ENCODE assay signal across 8 mouse cellular contexts in the genomic region with DNA sequence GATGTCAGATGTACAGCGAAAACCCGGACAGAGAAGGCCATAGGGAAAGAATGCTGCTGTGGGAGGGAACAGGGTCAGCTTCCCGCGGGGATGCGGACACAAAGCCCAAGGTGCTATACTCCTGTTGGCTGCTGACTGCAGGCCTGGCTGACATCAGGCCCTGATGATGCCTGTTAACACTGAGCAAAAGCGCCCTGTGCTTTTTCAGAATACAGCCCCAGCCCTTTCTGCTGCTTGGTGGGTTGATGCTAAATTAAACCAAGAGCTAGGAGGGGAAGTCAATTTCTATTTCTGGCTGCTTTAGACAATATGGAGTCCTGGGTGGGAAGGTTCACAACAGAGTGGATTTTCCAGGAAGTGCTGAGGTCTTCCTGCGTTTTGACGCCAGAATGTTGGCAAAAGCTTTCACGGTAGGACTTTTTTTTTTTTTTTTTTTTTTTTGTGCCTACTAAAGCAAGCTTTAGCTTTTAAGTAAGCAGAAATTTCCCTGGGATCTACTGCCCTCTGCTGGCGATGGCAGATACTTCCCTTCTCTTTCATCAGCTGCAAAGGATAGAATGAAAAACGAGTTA.
A peak's percentile ranks its signal among the peaks of the same experiment; 100 is the strongest.
DNase-seq lines count a peak whose midpoint lies in the region; ATAC-seq and TF ChIP-seq lines count a peak whose summit lies in the region.

No protein-coding gene starts in this region.

- no peak for TF ChIP-seq EP300 in liver, postnatal 0 days (IDR thresholded peaks at IDR 0.05; ENCODE audit: low read depth)

- H3K27me3 ChIP-seq in forebrain, embryonic 14.5 days (replicated peaks; ENCODE audit: control insufficient read depth, insufficient read depth, low read length) = no peaks in the 10 kb centered on the region
- H3K27me3 ChIP-seq in liver, postnatal 0 days (ENCODE audit: insufficient read depth, low read length) = no peaks in the 10 kb centered on the region

- H3K36me3 ChIP-seq in forebrain, embryonic 14.5 days (ENCODE audit: control insufficient read depth, insufficient read depth, low read length) = no peaks in the 10 kb centered on the region
- no peaks in the 10 kb centered on the region for H3K36me3 ChIP-seq in liver, postnatal 0 days (replicated peaks; ENCODE audit: insufficient read depth, low read length)

- no peak overlapping the region for H3K4me3 ChIP-seq in forebrain, embryonic 14.5 days (ENCODE audit: low read depth, low read length)
- H3K4me3 ChIP-seq in liver, postnatal 0 days (ENCODE audit: low read depth, low read length) = no peak overlapping the region

- H3K9ac ChIP-seq in forebrain, embryonic 14.5 days (ENCODE audit: low read length) = no peak overlapping the region; the same call in 1 of the 2 replicates
- no peak overlapping the region for H3K9ac ChIP-seq in liver, postnatal 0 days (replicated peaks)

- peak; percentile 69 for TF ChIP-seq CTCF in liver, postnatal 0 days (IDR thresholded peaks at IDR 0.05; ENCODE audit: low read depth)

- 9% methylated on average over 11 of the region's 11 CpGs for WGBS in forebrain, embryonic 14.5 days
- WGBS in large intestine, adult 2 months = 20% methylated on average over 11 of the region's 11 CpGs
- 13% methylated on average over 11 of the region's 11 CpGs for WGBS in liver, postnatal 0 days (ENCODE audit: insufficient replicate concordance)

- no peak overlapping the region for H3K27ac ChIP-seq in forebrain, embryonic 14.5 days (ENCODE audit: low read depth, low read length)
- H3K27ac ChIP-seq in liver, postnatal 0 days (ENCODE audit: low read depth) = no peak overlapping the region

- intact Hi-C loops in heart, postnatal 14 days (cut with DNase I) = loop anchor here (2.0 to 5.0 kb wide), 5 partner anchors 70 to 332 kb away; partner anchors contain the start of gene Efnb2

- peak; percentile 79 for DNase-seq in ES-CJ7 (ENCODE audit: low read depth, low spot score)
- DNase-seq in c-Kit-positive CD71-negative TER-119-negative erythroid progenitor cells, embryonic 14.5 days (ENCODE audit: low read depth) = peak; percentile 64
- DNase-seq in forebrain, embryonic 14.5 days (ENCODE audit: low spot score) = peak; percentile 94
- DNase-seq in heart, postnatal 14 days = peak; percentile 84 to 92
- DNase-seq in large intestine, adult 2 months (ENCODE audit: low read depth, low spot score) = peak; percentile 60
- DNase-seq in liver, postnatal 0 days = peak; percentile 77
- peak; percentile 46 for DNase-seq in ovary, postnatal 10 days (ENCODE audit: low spot score)
- peak; percentile 67 for DNase-seq in thymus, postnatal 25 days

- peak overlapping the region; percentile 30; the same call in 1 of the 2 replicates for H3K4me2 ChIP-seq in forebrain, embryonic 14.5 days (ENCODE audit: low read length)
- 0 out of 2 replicates have a peak overlapping the region, but pooled peaks have one; percentile 32 for H3K4me2 ChIP-seq in liver, postnatal 0 days (ENCODE audit: low read depth, low read length)

- H3K9me3 ChIP-seq in forebrain, embryonic 14.5 days (replicated peaks; ENCODE audit: control insufficient read depth, low read length) = no peaks in the 10 kb centered on the region
- no peaks in the 10 kb centered on the region for H3K9me3 ChIP-seq in liver, postnatal 0 days (ENCODE audit: low read length)

- peaks cover 16% of the 10 kb centered on the region; the same call in 1 of the 2 replicates for H3K4me1 ChIP-seq in forebrain, embryonic 14.5 days (ENCODE audit: control insufficient read depth, insufficient read depth, low read length)
- peaks cover 2% of the 10 kb centered on the region; the same call in 1 of the 2 replicates for H3K4me1 ChIP-seq in liver, postnatal 0 days (ENCODE audit: insufficient read depth)

- peak; percentile 36; the same call in 1 of the 2 replicates for ATAC-seq in forebrain, embryonic 14.5 days
- ATAC-seq in liver, postnatal 0 days = 0 out of 2 replicates have a peak, but pooled peaks have one; percentile 17
